Mouse (Mus musculus): ENCODE data around the gene Prkag3. TPM values are rescaled to one million over a fixed set of nuclear protein-coding genes. Genes with fewer than 3 reads are reported as not detected.

Prkag3 gene
- 0.29 TPM in 1 of 4 replicates, not detected in the others for total RNA-seq (2023; ENCODE audit: inconsistent age)

DNA sequence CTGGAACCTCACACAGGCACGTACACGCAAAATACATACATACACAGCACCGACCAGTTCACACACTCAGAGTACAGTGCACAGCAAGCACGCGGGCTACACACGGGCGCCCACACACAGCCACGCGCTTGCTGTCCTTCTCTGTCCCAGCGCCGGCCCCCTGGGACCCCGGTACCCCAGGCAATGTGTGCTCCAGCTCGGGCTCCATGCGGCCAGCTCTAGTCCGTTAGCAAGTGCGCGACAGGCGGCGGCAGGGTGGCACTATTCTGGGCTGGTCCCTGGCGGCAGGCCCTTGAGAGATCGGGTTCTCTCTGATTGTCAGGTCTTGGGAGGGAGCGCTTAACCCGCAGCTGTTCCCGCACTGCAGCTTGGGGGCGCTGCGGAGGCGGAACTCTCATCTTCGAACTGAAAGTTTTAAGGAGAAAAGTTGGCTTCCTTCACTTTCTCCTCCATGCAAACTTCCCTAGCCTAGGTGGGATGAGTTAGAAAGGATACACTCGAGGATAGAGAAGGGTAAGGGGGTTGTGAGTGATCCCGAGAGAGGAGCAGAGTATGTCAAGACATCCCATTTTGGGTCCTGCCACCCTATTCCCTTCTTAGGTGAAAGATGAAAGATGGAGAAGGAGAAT is at the start of gene Prkag3:
TSS of gene Prkag3 (minus strand) at position 579 of the 629 bp plus-strand sequence.

DNA sequence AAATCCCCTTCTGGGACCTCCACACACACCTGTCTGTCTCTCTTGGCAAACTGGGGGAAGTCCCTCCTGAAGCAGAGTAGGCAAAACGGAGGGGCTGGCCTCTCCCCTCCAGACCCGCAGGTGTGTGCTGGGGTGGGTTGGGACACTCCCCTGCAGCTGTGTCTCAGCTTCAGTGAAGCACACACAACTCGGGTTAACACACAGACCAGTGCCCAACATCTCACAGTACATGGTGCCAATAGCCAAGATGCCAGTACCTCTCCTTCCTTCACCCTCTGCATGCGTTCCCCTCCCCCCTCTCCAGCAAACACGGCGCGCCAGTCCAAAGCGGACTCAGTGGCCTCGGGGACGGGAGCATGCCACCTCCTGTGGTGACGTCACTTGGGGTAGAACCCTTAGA is 42.2 kb upstream of the Prkag3 start, which contains the start of gene Wnt10a:
TSS of gene Wnt10a (plus strand) at position 268 of the 400 bp plus-strand sequence.

DNA sequence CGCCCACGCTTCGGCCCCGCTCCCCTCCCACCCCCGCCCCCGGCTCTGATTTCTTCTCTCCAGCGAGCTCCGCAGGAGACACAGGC is 22.7 kb upstream of the Prkag3 start, which contains the start of gene Wnt6:
TSS of gene Wnt6 (plus strand) at position 48 of the 86 bp plus-strand sequence.

DNA sequence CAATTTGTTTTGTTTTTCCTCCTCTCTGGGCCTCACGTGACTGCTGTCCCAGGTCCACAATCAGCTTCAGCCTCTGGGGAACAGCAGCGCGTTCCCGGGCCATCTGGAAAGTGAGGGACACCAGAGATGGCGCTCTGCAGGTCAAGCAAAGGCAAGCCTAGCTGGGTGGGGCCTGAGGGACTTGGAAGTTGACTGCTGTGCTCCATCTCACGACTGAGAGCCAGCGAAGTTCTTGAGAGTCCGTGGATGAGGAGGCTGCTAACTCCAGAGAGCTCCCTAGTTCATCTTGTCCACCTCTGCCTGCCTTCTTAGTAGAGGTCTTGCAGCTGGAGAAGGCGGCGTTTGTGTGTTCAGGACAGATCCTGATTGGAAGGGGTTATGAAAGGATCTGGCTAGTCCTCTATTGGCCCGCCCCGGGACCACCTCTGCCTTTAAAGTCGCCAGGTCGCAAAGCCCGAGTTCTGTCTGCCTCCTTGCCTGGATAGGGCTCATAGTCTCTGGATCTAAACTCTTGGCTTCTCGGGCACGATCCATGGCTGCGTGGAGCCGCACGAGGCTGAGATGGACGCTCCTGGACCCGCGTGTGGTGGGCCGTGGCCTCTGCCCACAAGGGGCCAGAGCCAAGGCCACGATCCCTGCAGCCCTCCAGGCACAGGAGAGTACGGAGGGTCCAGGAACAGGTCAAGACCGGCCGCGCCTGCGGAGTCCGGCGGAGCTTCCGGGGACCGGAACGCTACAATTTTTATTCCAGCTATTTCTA is 35.7 kb downstream of the Prkag3 start, which contains the start of gene Cyp27a1:
TSS of gene Cyp27a1 (plus strand) at position 476 of the 760 bp plus-strand sequence.

Other genes with a start within 250 kb of the Prkag3 start
- gene Cnot9, start 243.2 kb downstream of the Prkag3 start, total RNA-seq (2023; ENCODE audit: inconsistent age) = 27.1 to 30.2 TPM (median 28.5 TPM) in 4 replicates
- gene Plcd4, start 206.3 kb downstream of the Prkag3 start, total RNA-seq (2023; ENCODE audit: inconsistent age) = 0.64 to 0.81 TPM in 2 of 4 replicates, not detected in the others
- gene Usp37, start 204.9 kb downstream of the Prkag3 start, total RNA-seq (2023; ENCODE audit: inconsistent age) = 29.9 to 43.8 TPM (median 37.0 TPM) in 4 replicates
- gene Zfp142, start 161.0 kb downstream of the Prkag3 start, total RNA-seq (2023; ENCODE audit: inconsistent age) = 43.3 to 47.0 TPM (median 45.1 TPM) in 4 replicates
- gene Bcs1l, start 160.9 kb downstream of the Prkag3 start, total RNA-seq (2023; ENCODE audit: inconsistent age) = 8.0 to 9.6 TPM (median 8.6 TPM) in 4 replicates
- 56.0 to 65.0 TPM (median 61.9 TPM) in 4 replicates for gene Rnf25, start 147.8 kb downstream of the Prkag3 start, total RNA-seq (2023; ENCODE audit: inconsistent age)
- gene Stk36, start 147.8 kb downstream of the Prkag3 start, total RNA-seq (2023; ENCODE audit: inconsistent age) = 0.39 to 1.3 TPM (median 1.3 TPM) in 3 of 4 replicates, not detected in the other
- gene Ttll4, start 87.5 kb downstream of the Prkag3 start, total RNA-seq (2023; ENCODE audit: inconsistent age) = 43.9 to 51.5 TPM (median 45.4 TPM) in 4 replicates
- 11.3 to 15.0 TPM (median 12.6 TPM) in 4 replicates for gene Cyp27a1, start 35.6 kb downstream of the Prkag3 start, total RNA-seq (2023; ENCODE audit: inconsistent age)
- 0.48 TPM in 1 of 4 replicates, not detected in the others for gene Wnt6, start 22.7 kb upstream of the Prkag3 start, total RNA-seq (2023; ENCODE audit: inconsistent age)
- gene Wnt10a, start 42.3 kb upstream of the Prkag3 start, total RNA-seq (2023; ENCODE audit: inconsistent age) = 1.8 to 4.4 TPM (median 2.2 TPM) in 4 replicates
- gene Cdk5r2, start 105.7 kb upstream of the Prkag3 start, total RNA-seq (2023; ENCODE audit: inconsistent age) = not detected in 4 replicates
- gene Fev, start 136.2 kb upstream of the Prkag3 start, total RNA-seq (2023; ENCODE audit: inconsistent age) = not detected in 4 replicates
- not detected in 4 replicates for gene Cryba2, start 143.9 kb upstream of the Prkag3 start, total RNA-seq (2023; ENCODE audit: inconsistent age)
- not detected in 4 replicates for gene Cfap65, start 186.4 kb upstream of the Prkag3 start, total RNA-seq (2023; ENCODE audit: inconsistent age)
- gene Ihh, start 202.5 kb upstream of the Prkag3 start, total RNA-seq (2023; ENCODE audit: inconsistent age) = 0.32 to 0.60 TPM (median 0.48 TPM) in 3 of 4 replicates, not detected in the other